Mouse (Mus musculus) MEL (cell line): ENCODE results near the gene Acsl5. TPM values are rescaled to one million over a fixed set of nuclear protein-coding genes. Genes with fewer than 3 reads are reported as not detected.

ENCODE experiments used
- DNase-seq: peaks from one replicate; pipeline ENCODE4 v3.0.0; 2011; ENCODE audit warnings: low read depth, low spot score
- H3K27ac ChIP-seq: 2 replicates; pipeline ENCODE4 v1.5.1; 2012; ENCODE audit warnings: low read depth, mild to moderate bottlenecking, control low read depth, low read length, moderate library complexity; ENCODE audit not compliant: control insufficient read depth
- H3K27me3 ChIP-seq, 2 experiments: fragments of 150-350 bp in 1 of 2; sonication (generic) in 1 of 2; 2 replicates each; pipeline ENCODE4 v1.6.1; 2012; ENCODE audit warnings: low read length in 2 of 2, mild to moderate bottlenecking in 2 of 2, improper control_type of control experiment in 1 of 2, moderate library complexity in 1 of 2; ENCODE audit not compliant: insufficient read depth in 2 of 2, control insufficient read depth in 1 of 2
- H3K36me3 ChIP-seq, 2 experiments: 2 replicates each; pipeline ENCODE4 v1.6.1; 2012 to 2014; ENCODE audit warnings: low read length in 2 of 2, improper control_type of control experiment in 1 of 2, inconsistent platforms in 1 of 2, mild to moderate bottlenecking in 1 of 2; ENCODE audit not compliant: insufficient read depth in 2 of 2, control insufficient read depth in 1 of 2
- H3K4me1 ChIP-seq, 2 experiments: fragments of 150-350 bp in 1 of 2; sonication (generic) in 1 of 2; 2 replicates each; pipeline ENCODE4 v1.6.1; 2012; ENCODE audit warnings: low read length in 2 of 2, improper control_type of control experiment in 1 of 2, mild to moderate bottlenecking in 1 of 2; ENCODE audit not compliant: insufficient read depth in 2 of 2, control insufficient read depth in 1 of 2
- H3K4me3 ChIP-seq, 2 experiments: fragments of 150-350 bp in 1 of 2; sonication (generic) in 1 of 2; 2 replicates each; pipeline ENCODE4 v1.5.1; 2012; ENCODE audit warnings: low read depth in 2 of 2, low read length in 2 of 2, mild to moderate bottlenecking in 2 of 2, moderate library complexity in 2 of 2, control low read depth in 1 of 2, improper control_type of control experiment in 1 of 2; ENCODE audit not compliant: control insufficient read depth in 1 of 2, insufficient read depth in 1 of 2
- H3K79me2 ChIP-seq: 2 replicates; pipeline ENCODE4 v1.6.1; 2012; ENCODE audit warnings: mild to moderate bottlenecking, low read length, moderate library complexity; ENCODE audit not compliant: control insufficient read depth, poor library complexity, insufficient read depth
- H3K9ac ChIP-seq: 2 replicates; pipeline ENCODE4 v1.6.1; 2012; ENCODE audit warnings: low read depth, mild to moderate bottlenecking, control low read depth, low read length, moderate library complexity; ENCODE audit not compliant: control insufficient read depth, poor library complexity, severe bottlenecking
- H3K9me3 ChIP-seq: fragments of 150-350 bp; sonication (generic); replicated peaks from 2 replicates; pipeline ENCODE4 v1.6.1; 2012; ENCODE audit warnings: mild to moderate bottlenecking, low read length, improper control_type of control experiment, moderate library complexity; ENCODE audit not compliant: insufficient read depth
- BHLHE40 ChIP-seq: IDR thresholded peaks from 2 replicates; pipeline ENCODE4 v1.6.1; 2012; ENCODE audit warnings: low read depth, mild to moderate bottlenecking, inconsistent platforms, low read length, improper control_type of control experiment, borderline replicate concordance
- CHD1 ChIP-seq: IDR thresholded peaks from 2 replicates; pipeline ENCODE4 v1.6.1; 2012; ENCODE audit warnings: low read depth, mild to moderate bottlenecking, inconsistent platforms, low read length, improper control_type of control experiment
- CHD2 ChIP-seq: IDR thresholded peaks from 2 replicates; pipeline ENCODE4 v1.6.1; 2011; ENCODE audit warnings: low read length, improper control_type of control experiment
- CTCF ChIP-seq, 3 experiments: IDR thresholded peaks in 2 of 3; conservative IDR thresholded peaks in 1 of 3; 2 replicates each; pipeline ENCODE4 v1.5.1; 2011 to 2012; ENCODE audit warnings: low read length in 3 of 3, low read depth in 2 of 3, mild to moderate bottlenecking in 2 of 3, improper control_type of control experiment in 1 of 3, inconsistent platforms in 1 of 3, mixed read lengths in 1 of 3, moderate library complexity in 1 of 3; ENCODE audit not compliant: control insufficient read depth in 1 of 3, insufficient read depth in 1 of 3, poor library complexity in 1 of 3, severe bottlenecking in 1 of 3
- EP300 ChIP-seq, 2 experiments: IDR thresholded peaks; 2 replicates each; pipeline ENCODE4 v1.6.1; 2011; ENCODE audit warnings: improper control_type of control experiment in 2 of 2, low read length in 2 of 2, low read depth in 1 of 2, mild to moderate bottlenecking in 1 of 2
- ETS1 ChIP-seq: IDR thresholded peaks from 2 replicates; pipeline ENCODE4 v1.6.1; 2012; ENCODE audit warnings: low read depth, mild to moderate bottlenecking, inconsistent platforms, low read length, improper control_type of control experiment, moderate library complexity
- GATA1 ChIP-seq: IDR thresholded peaks from 2 replicates; pipeline ENCODE4 v1.6.1; 2011; ENCODE audit warnings: low read depth, low read length, improper control_type of control experiment
- HCFC1 ChIP-seq: IDR thresholded peaks from 2 replicates; pipeline ENCODE4 v1.6.1; 2012; ENCODE audit warnings: low read depth, mild to moderate bottlenecking, inconsistent platforms, low read length, improper control_type of control experiment, moderate library complexity
- KAT2A ChIP-seq: conservative IDR thresholded peaks from 2 replicates; pipeline ENCODE4 v1.6.1; 2012; ENCODE audit warnings: low read depth, low read length, improper control_type of control experiment, inconsistent platforms
- MAFK ChIP-seq: IDR thresholded peaks from 2 replicates; pipeline ENCODE4 v1.6.1; 2011; ENCODE audit warnings: low read depth, mild to moderate bottlenecking, low read length, improper control_type of control experiment, borderline replicate concordance
- MEF2A ChIP-seq: IDR thresholded peaks from 2 replicates; pipeline ENCODE4 v1.6.1; 2014; ENCODE audit warnings: low read depth, mild to moderate bottlenecking, inconsistent platforms, low read length, improper control_type of control experiment; ENCODE audit not compliant: poor library complexity, insufficient replicate concordance, severe bottlenecking; ENCODE audit errors: extremely low read depth
- MYB ChIP-seq: IDR thresholded peaks from 2 replicates; pipeline ENCODE4 v1.6.1; 2011; ENCODE audit warnings: mild to moderate bottlenecking, low read depth, low read length, improper control_type of control experiment
- POLR2A ChIP-seq, 2 experiments: IDR thresholded peaks; 2 replicates each; pipeline ENCODE4 v1.6.1; 2011 to 2012; ENCODE audit warnings: low read length in 2 of 2, mild to moderate bottlenecking in 2 of 2, control low read depth in 1 of 2, improper control_type of control experiment in 1 of 2, low read depth in 1 of 2, moderate library complexity in 1 of 2; ENCODE audit not compliant: control insufficient read depth in 1 of 2, insufficient read depth in 1 of 2, poor library complexity in 1 of 2
- POLR2AphosphoS2 ChIP-seq: IDR thresholded peaks from 2 replicates; pipeline ENCODE4 v1.6.1; 2011; ENCODE audit warnings: low read length, improper control_type of control experiment
- POLR2AphosphoS5 ChIP-seq: IDR thresholded peaks from 2 replicates; pipeline ENCODE4 v1.6.1; 2012; ENCODE audit warnings: low read depth, borderline replicate concordance, mild to moderate bottlenecking, inconsistent platforms, low read length, moderate library complexity, mixed read lengths
- SIN3A ChIP-seq: IDR thresholded peaks from 2 replicates; pipeline ENCODE4 v1.6.1; 2012; ENCODE audit warnings: low read length, improper control_type of control experiment, inconsistent platforms
- TAL1 ChIP-seq: IDR thresholded peaks from 2 replicates; pipeline ENCODE4 v1.6.1; 2012; ENCODE audit warnings: mild to moderate bottlenecking, inconsistent platforms, low read length, moderate library complexity, mixed read lengths
- TCF12 ChIP-seq: IDR thresholded peaks from 2 replicates; pipeline ENCODE4 v1.6.1; 2014; ENCODE audit warnings: low read depth, mild to moderate bottlenecking, inconsistent platforms, low read length, improper control_type of control experiment, moderate library complexity
- USF2 ChIP-seq, 2 experiments: IDR thresholded peaks; 2 replicates each; pipeline ENCODE4 v1.6.1; 2011 to 2012; ENCODE audit warnings: improper control_type of control experiment in 2 of 2, low read length in 2 of 2, borderline replicate concordance in 1 of 2, inconsistent platforms in 1 of 2, low read depth in 1 of 2, mild to moderate bottlenecking in 1 of 2; ENCODE audit not compliant: insufficient read depth in 1 of 2
- ZKSCAN1 ChIP-seq: IDR thresholded peaks from 2 replicates; pipeline ENCODE4 v1.6.1; 2012; ENCODE audit warnings: low read depth, mild to moderate bottlenecking, inconsistent platforms, low read length, improper control_type of control experiment, moderate library complexity
- polyA plus RNA-seq, 2 experiments: library from polyadenylated mRNA; stranded (reverse) in 1 of 2; unstranded in 1 of 2; fragments of >175 nt in 1 of 2; fragments of >200 nt in 1 of 2; gene quantifications; 2 replicates each; pipeline versions ENCODE4 v1.2.1 to v1.2.4; 2012; ENCODE audit warnings: low replicate concordance in 2 of 2, low read depth in 1 of 2; ENCODE audit not compliant: insufficient read length in 2 of 2, insufficient read depth in 1 of 2, missing spikeins in 1 of 2
- total RNA-seq: library from RNA; depleted of rRNA; stranded (reverse); fragments of 300-350 nt; gene quantifications from 2 replicates; pipeline ENCODE4 v1.2.3, GENCODE M21; 2012

The Acsl5 gene
- total and polyA plus RNA-seq, 3 experiments: 223 to 318 TPM; not detected in 1

DNA sequence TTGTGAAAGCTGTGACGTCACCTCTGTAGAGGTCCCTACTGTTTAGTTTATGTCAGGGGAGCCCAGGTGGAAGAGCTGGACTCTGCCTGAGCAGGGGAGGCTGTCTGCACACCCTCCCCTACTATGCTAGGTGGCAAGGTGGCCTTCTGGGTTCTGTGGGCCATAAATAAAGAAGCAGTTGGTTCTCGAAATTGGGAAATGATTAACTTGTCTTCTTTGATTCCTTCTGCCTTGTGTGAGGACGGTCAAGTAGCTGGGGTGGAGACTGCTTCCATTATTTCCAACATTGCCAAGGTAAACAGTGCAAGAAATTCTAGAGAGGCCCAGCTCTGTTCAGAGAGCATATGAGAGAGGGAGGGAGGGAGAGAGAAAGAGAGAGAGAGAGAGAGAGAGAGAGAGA lies 16.4 kb downstream of the Acsl5 start:
- DNase-seq: no peak
- Histone ChIP-seq H3K9me3 (no peaks in the 10 kb centered on the region), H3K4me1 (peaks cover 22 to 33% of the 10 kb centered on the region in 2 experiments), H3K27ac (no peak overlapping the region), H3K79me2 (peaks cover 29% of the 10 kb centered on the region), H3K27me3 (no peaks in the 10 kb centered on the region), H3K9ac (no peak overlapping the region), H3K4me3 (no peak overlapping the region), H3K36me3 (peaks cover 20 to 37% of the 10 kb centered on the region in 2 experiments)
- TF ChIP-seq TAL1 (no peak), MAFK (no peak), SIN3A (no peak), CHD2 (no peak), BHLHE40 (no peak), MYB (no peak), EP300 (IDR thresholded peaks at IDR 0.05; ENCODE audit: low read depth in 1 of 2, low read length in 2 of 2) (no peak), POLR2AphosphoS5 (no peak)

- H3K4me1 ChIP-seq: peaks cover 28 to 38% of the 10 kb centered on the region in 2 experiments
- H3K79me2 ChIP-seq: peaks cover 25% of the 10 kb centered on the region
- H3K27ac ChIP-seq: no peak overlapping the region
- TF ChIP-seq CHD1 (no peak), CTCF (IDR thresholded peaks at IDR 0.05 in 2 of 3, conservative IDR thresholded peaks at IDR 0.05 in 1 of 3; ENCODE audit: control insufficient read depth in 1 of 3, insufficient read depth in 1 of 3, low read depth in 2 of 3, low read length in 3 of 3, poor library complexity in 1 of 3, severe bottlenecking in 1 of 3) (no peak), HCFC1 (no peak), TAL1 (no peak), POLR2AphosphoS2 (no peak), ZKSCAN1 (no peak), MYB (no peak), SIN3A (no peak), KAT2A (no peak)
- DNase-seq: no peak
- H3K27me3 ChIP-seq: no peaks in the 10 kb centered on the region
- no peaks in the 10 kb centered on the region for H3K9me3 ChIP-seq
- H3K36me3 ChIP-seq: peaks cover 22 to 42% of the 10 kb centered on the region in 2 experiments
- no peak overlapping the region for H3K4me3 ChIP-seq
- H3K9ac ChIP-seq: no peak overlapping the region
Measured at GRCm38 (mm10) chr19:55269051-55269450, 17.3 kb downstream of the Acsl5 start.

- Histone ChIP-seq H3K27ac (peak overlapping the region; percentile 41; the same call in 1 of the 2 replicates), H3K36me3 (peaks cover 31 to 52% of the 10 kb centered on the region in 2 experiments), H3K9me3 (no peaks in the 10 kb centered on the region), H3K4me3 (no peak overlapping the region), H3K79me2 (peaks cover 14% of the 10 kb centered on the region), H3K9ac (no peak overlapping the region), H3K27me3 (no peaks in the 10 kb centered on the region), H3K4me1 (peaks cover 43 to 44% of the 10 kb centered on the region in 2 experiments)
- DNase-seq: peak; percentile 53
- TF ChIP-seq MEF2A (no peak), EP300 (IDR thresholded peaks at IDR 0.05; ENCODE audit: low read depth in 1 of 2, low read length in 2 of 2) (peak; percentile 36 to 60; a peak in 3 of 4 replicates), TCF12 (peak; percentile 53; the same call in 1 of the 2 replicates), USF2 (IDR thresholded peaks at IDR 0.05; ENCODE audit: borderline replicate concordance in 1 of 2, insufficient read depth in 1 of 2, low read depth in 1 of 2, low read length in 2 of 2) (no peak), GATA1 (peak; percentile 43; the same call in 1 of the 2 replicates), ETS1 (peak; percentile 52), SIN3A (0 out of 2 replicates have a peak, but pooled peaks have one; percentile 22), POLR2A (IDR thresholded peaks at IDR 0.05; ENCODE audit: control insufficient read depth in 1 of 2, insufficient read depth in 1 of 2, low read depth in 1 of 2, low read length in 2 of 2, poor library complexity in 1 of 2) (0 out of 4 replicates have a peak, but pooled peaks of 1 of the 2 experiments have one; percentile 14)
Measured at GRCm38 (mm10) chr19:55271448-55271847, 19.7 kb downstream of the Acsl5 start.
